Mouse (Mus musculus) liver, embryonic 14.5 days (tissue): Measurements from ENCODE around the gene Arl3. TPM values are rescaled to one million over a fixed set of nuclear protein-coding genes. Genes with fewer than 3 reads are reported as not detected.
A peak's percentile ranks its signal among the peaks of the same experiment; 100 is the strongest.

Experiments
- ATAC-seq: fragments of 200-750 bp; cut with Nextera tagmentation; 2 replicates; pipeline ENCODE4 v1.8.0; 2017; ENCODE audit warnings: moderate number of reproducible peaks, mild to moderate bottlenecking, moderate library complexity; ENCODE audit not compliant: insufficient read depth
- DNase-seq, 3 experiments: peaks; one replicate each; pipeline ENCODE4 v3.0.0-alpha.2; 2012 to 2013; ENCODE audit warnings: low read depth in 3 of 3, low spot score in 3 of 3
- H3K27ac ChIP-seq: fragments of 300-500 bp; sonication (generic); 2 replicates; pipeline ENCODE4 v1.5.1; 2014; ENCODE audit warnings: moderate library complexity, mild to moderate bottlenecking, control low read depth, inconsistent platforms
- H3K27me3 ChIP-seq: fragments of 300-500 bp; sonication (generic); 2 replicates; pipeline ENCODE4 v1.6.1; 2014; ENCODE audit warnings: mild to moderate bottlenecking, low read length, moderate library complexity; ENCODE audit not compliant: control insufficient read depth, insufficient read depth
- H3K36me3 ChIP-seq: fragments of 300-500 bp; sonication (generic); replicated peaks from 2 replicates; pipeline ENCODE4 v1.6.1; 2014; ENCODE audit warnings: low read depth; ENCODE audit not compliant: control insufficient read depth, insufficient read depth
- H3K4me1 ChIP-seq, 2 experiments: fragments of 200-500 bp in 1 of 2; fragments of 300-500 bp in 1 of 2; sonication (generic) in 1 of 2; replicated peaks; 2 replicates each; pipeline ENCODE4 v1.6.1; 2012 to 2014; ENCODE audit warnings: antibody characterized with exemption in 1 of 2, inconsistent platforms in 1 of 2, low read length in 1 of 2; ENCODE audit not compliant: control insufficient read depth in 2 of 2, insufficient read depth in 2 of 2
- H3K4me2 ChIP-seq: fragments of 300-500 bp; sonication (generic); 2 replicates; pipeline ENCODE4 v1.6.1; 2014; ENCODE audit warnings: low read depth, mild to moderate bottlenecking, control low read depth, moderate library complexity
- H3K4me3 ChIP-seq, 2 experiments: fragments of 200-500 bp in 1 of 2; fragments of 300-500 bp in 1 of 2; sonication (generic) in 1 of 2; 2 replicates each; pipeline ENCODE4 v1.5.1; 2012 to 2014; ENCODE audit warnings: low read depth in 2 of 2, low read length in 2 of 2, mild to moderate bottlenecking in 2 of 2, control low read depth in 1 of 2, inconsistent platforms in 1 of 2, moderate library complexity in 1 of 2; ENCODE audit not compliant: insufficient read depth in 1 of 2
- H3K9ac ChIP-seq: fragments of 300-500 bp; sonication (generic); replicated peaks from 2 replicates; pipeline ENCODE4 v1.6.1; 2014; ENCODE audit warnings: mild to moderate bottlenecking, control low read depth, moderate library complexity
- H3K9me3 ChIP-seq: fragments of 300-500 bp; sonication (generic); 2 replicates; pipeline ENCODE4 v1.6.1; 2016; ENCODE audit warnings: low read length, mixed read lengths; ENCODE audit not compliant: control insufficient read depth
- CTCF ChIP-seq: IDR thresholded peaks from 2 replicates; pipeline ENCODE4 v1.5.1; 2016; ENCODE audit warnings: antibody characterized with exemption, low read depth, control low read depth
- EP300 ChIP-seq: IDR thresholded peaks from 2 replicates; pipeline ENCODE4 v1.6.1; 2016; ENCODE audit warnings: antibody characterized with exemption, low read depth
- WGBS: fragments of 180-500 bp; shearing (Covaris S2); extraction: QIAGEN DNeasy Blood & Tissue Kit; methylation state at CpG from one replicate; pipeline ENCODE4 v1.1.7; 2014; ENCODE audit not compliant: insufficient replicate concordance; 5-methylcytosine and 5-hydroxymethylcytosine counted together
- polyA plus RNA-seq, 2 experiments: library from polyadenylated mRNA; depleted of rRNA in 1 of 2; stranded (reverse) in 1 of 2; unstranded in 1 of 2; fragments of >200 nt; fragmentation: Nextera tagmentation in 1 of 2; extraction: Ambion mirVana in 1 of 2; gene quantifications; 2 replicates each; pipeline versions ENCODE4 v1.2.1 to v1.2.3; 2012 to 2014

The Arl3 gene
- polyA plus RNA-seq, 2 experiments, result 17.1 to 27.6 TPM

GRCm38 (mm10) chr19:46600371-46600770 is 27.4 kb upstream of the Arl3 start:
- no peak for TF ChIP-seq CTCF
- no peak for TF ChIP-seq EP300
- no peaks in the 10 kb centered on the region for H3K9me3 ChIP-seq
- no peak for DNase-seq
- peak overlapping the region; percentile 87 for H3K4me2 ChIP-seq
- peak overlapping the region in 1 of 2 experiments; percentile 88; a peak in 1 of 4 replicates for H3K4me3 ChIP-seq
- ATAC-seq, result no peak
- H3K36me3 ChIP-seq, result no peaks in the 10 kb centered on the region
- H3K4me1 ChIP-seq, result peaks cover 11 to 14% of the 10 kb centered on the region in 2 experiments
- 53% methylated on average over 4 of the region's 4 CpGs for WGBS
- no peak overlapping the region for H3K9ac ChIP-seq
- no peaks in the 10 kb centered on the region for H3K27me3 ChIP-seq
- H3K27ac ChIP-seq, result no peak overlapping the region

DNA sequence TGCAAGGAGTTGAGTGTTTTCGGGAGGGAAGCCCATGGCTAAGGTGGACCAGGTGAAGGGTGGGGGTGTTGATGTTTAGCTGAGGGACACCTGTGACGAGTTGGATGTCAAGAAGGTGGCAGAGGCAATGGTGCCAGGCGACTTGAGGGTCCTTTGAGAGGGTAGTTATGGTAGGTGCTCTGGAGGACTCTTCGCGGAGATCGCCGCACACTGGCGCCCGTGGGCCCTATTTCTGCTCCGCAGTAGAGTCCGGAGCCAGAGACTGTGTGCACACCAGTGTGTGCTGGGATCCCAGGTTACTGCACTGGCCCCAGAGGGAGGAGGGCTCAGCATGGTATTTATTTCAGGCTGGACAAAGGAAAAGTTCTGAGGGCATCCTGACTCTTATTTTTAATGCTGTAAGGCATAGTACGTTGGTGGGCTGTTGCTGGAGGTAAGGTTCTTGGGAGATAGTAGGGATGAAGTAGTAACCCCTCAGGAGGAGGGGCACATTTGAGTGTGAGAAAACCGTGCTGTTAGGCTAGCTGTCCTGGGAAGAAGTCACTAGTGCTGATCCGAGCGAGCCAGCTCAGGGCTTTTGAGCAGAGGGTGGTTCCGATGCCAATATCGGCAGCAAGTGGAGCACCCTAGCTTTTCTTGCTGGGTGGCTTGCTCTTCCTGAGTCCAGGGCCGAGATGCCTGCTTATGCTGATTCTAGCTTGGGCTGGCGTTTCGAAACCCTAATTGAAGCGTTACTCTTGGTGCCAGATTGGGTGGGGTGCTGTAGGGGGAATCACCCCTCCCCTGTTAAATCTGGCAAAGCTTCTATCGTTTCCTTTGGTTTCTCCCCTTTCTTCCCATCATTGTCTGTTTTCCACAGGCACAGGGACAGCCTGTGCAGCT is 26.6 kb upstream of the Arl3 start:
- Histone ChIP-seq H3K4me3 (peak overlapping the region; percentile 88), H3K36me3 (no peaks in the 10 kb centered on the region), H3K4me1 (peaks cover 11 to 14% of the 10 kb centered on the region in 2 experiments), H3K4me2 (peak overlapping the region; percentile 87), H3K27me3 (no peaks in the 10 kb centered on the region), H3K9me3 (no peaks in the 10 kb centered on the region), H3K9ac (peak overlapping the region; percentile 80), H3K27ac (peak overlapping the region; percentile 29)
- no peak for TF ChIP-seq CTCF
- no peak for TF ChIP-seq EP300
- ATAC-seq (no peak; the same call in 1 of the 2 replicates), DNase-seq (no peak)
- WGBS, result 9% methylated on average over 22 of the region's 22 CpGs

GRCm38 (mm10) chr19:46598720-46599252 is 25.8 kb upstream of the Arl3 start, which contains the start of gene Wbp1l:
Wbp1l (plus strand) TSS chr19:46599084.
- no peaks in the 10 kb centered on the region for H3K9me3 ChIP-seq
- H3K9ac ChIP-seq, result peak within 1 kb of the TSS; percentile 80
- peak within 1 kb of the TSS; percentile 88 for H3K4me3 ChIP-seq
- TF ChIP-seq CTCF, result no peak
- no peak for TF ChIP-seq EP300
- peak within 1 kb of the TSS; percentile 87 for H3K4me2 ChIP-seq
- DNase-seq, result peak; percentile 97 to 98 (median 98)
- peaks cover 11 to 14% of the 10 kb centered on the region in 2 experiments for H3K4me1 ChIP-seq
- H3K27ac ChIP-seq, result peak within 1 kb of the TSS; percentile 29
- H3K36me3 ChIP-seq, result no peaks in the 10 kb centered on the region
- WGBS, result 1% methylated on average over 22 of the region's 22 CpGs
- H3K27me3 ChIP-seq, result no peaks in the 10 kb centered on the region
- ATAC-seq, result peak; percentile 99

- ATAC-seq, result no peak
- H3K27ac ChIP-seq, result no peak overlapping the region
- WGBS, result 81% methylated on average over 4 of the region's 4 CpGs
- peak overlapping the region in 1 of 2 experiments; percentile 88; a peak in 2 of 4 replicates for H3K4me3 ChIP-seq
- peaks cover 11 to 14% of the 10 kb centered on the region in 2 experiments for H3K4me1 ChIP-seq
- peak overlapping the region; percentile 87 for H3K4me2 ChIP-seq
- no peaks in the 10 kb centered on the region for H3K27me3 ChIP-seq
- no peak overlapping the region; the same call in 1 of the 2 replicates for H3K9ac ChIP-seq
- TF ChIP-seq EP300, result no peak
- TF ChIP-seq CTCF, result no peak
- H3K36me3 ChIP-seq, result no peaks in the 10 kb centered on the region
- no peaks in the 10 kb centered on the region for H3K9me3 ChIP-seq
- DNase-seq, result no peak
Observed at GRCm38 (mm10) chr19:46598187-46598586, 25.2 kb upstream of the Arl3 start.

DNA sequence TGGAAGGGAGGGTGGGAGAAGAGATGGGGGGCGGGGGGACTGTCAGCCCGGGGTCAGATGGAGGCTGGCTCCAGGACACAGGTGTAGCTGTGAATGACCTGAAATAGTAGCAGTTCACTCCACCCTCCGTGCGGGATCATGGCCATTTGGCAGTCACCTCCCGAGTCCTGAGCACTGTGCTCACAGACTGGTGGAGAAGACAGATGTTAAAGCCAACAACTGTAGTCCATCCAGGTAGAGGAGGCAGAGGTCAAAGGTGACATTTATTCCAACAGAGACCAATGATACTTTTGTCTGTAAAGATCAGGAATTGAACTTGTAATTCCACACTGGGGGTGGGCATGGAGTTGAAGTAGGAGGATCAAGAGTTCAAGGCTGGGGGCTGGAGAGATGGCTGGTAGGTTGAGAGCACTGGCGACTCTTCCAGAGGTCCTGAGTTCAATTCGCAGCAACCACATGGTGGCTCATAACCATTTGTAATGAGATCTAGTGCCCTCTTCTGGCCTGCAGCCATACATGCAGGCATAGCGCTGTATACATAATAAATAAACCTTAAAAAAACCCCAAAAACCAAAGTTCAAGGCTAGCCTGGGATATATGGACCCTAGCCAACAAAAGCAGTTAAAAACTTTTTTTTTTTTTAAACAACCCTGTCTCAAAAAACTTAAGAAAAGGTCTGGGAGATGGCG is 19.9 kb upstream of the Arl3 start:
- no peaks in the 10 kb centered on the region for H3K36me3 ChIP-seq
- no peaks in the 10 kb centered on the region for H3K27me3 ChIP-seq
- H3K27ac ChIP-seq, result no peak overlapping the region
- no peak for DNase-seq
- H3K9me3 ChIP-seq, result no peaks in the 10 kb centered on the region
- ATAC-seq, result no peak
- H3K9ac ChIP-seq, result no peak overlapping the region
- no peak overlapping the region for H3K4me3 ChIP-seq
- no peaks in the 10 kb centered on the region; a peak in 1 of 4 replicates for H3K4me1 ChIP-seq
- 78% methylated on average over 9 of the region's 9 CpGs for WGBS
- H3K4me2 ChIP-seq, result no peak overlapping the region
- no peak for TF ChIP-seq EP300
- TF ChIP-seq CTCF, result peak; percentile 51
